Mouse (Mus musculus): ENCODE measurements around the gene Etfbkmt. TPM values are rescaled to one million over a fixed set of nuclear protein-coding genes. Genes with fewer than 3 reads are reported as not detected.

The Etfbkmt gene
- polyA plus RNA-seq, 1 experiment from 2014 or later, result 12.7 TPM

DNA sequence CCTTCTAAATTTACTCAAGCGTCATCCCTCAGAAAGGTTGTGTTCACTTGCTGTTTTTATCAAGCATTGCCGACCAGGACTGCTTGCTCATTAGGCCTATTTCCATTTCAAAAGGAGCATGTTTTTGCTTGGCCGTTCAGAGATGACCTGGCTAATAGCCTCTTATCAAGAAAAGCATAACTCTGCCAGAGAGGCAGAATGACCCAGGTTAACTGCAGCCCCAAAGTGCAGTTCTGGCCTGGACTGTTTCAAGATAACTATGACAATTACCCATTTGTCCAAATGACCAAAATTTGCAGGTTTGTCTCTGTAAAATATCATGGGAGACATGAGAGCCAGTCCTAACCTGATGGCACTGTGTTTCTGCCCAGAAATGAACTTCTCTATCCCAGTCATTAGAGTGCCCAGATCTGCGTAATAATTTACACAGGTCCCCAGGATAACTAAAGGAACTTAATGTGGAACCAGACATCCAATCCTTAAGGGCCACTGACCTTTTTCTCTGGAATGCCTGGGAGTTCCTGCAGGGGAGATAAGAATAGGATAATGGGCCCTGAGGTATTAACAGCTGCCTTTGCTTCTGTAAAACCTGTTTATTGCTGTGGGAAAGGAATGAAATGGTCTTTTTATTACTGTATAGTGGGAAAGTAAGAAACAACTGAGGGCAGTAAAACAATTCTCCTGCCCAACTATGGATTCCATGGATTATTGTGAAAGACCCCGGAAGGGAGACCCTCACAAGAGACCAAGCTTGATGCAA, 5.1 kb upstream of the Etfbkmt start:
- Histone ChIP-seq H3K9ac (no peak overlapping the region), H3K27me3 (no peaks in the 10 kb centered on the region), H3K4me2 (no peak overlapping the region), H3K27ac (peak overlapping the region; percentile 29; the same call in 1 of the 2 replicates), H3K4me1 (replicated peaks) (peaks cover 13% of the 10 kb centered on the region; the same call in 1 of the 2 replicates), H3K36me3 (no peaks in the 10 kb centered on the region), H3K9me3 (replicated peaks) (no peaks in the 10 kb centered on the region), H3K4me3 (no peak overlapping the region)
- ATAC-seq (replicated peaks; ENCODE audit: insufficient number of reproducible peaks, insufficient read depth, low FRiP score, low read depth), result no peak
- WGBS, result 20% methylated on average over 5 of the region's 5 CpGs

DNA sequence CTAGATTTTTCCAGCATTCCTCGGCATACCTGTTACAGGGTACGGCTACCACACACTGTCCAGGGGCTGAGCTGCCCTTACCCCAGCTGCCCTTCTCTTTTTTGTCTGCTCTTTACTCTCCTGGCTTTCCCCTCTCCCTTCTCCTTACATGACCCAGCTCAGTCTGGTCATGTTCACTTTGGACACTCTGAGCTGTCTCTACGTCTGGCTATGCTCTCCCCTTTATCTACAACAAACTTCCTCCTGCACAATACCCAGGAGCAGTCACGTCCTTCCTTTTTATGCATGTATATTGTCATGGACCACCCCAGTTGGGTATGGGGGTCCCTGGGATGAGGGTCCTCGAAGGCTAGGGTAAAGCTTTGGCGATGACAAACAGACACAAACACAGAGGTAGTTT, 4.0 kb upstream of the Etfbkmt start:
- H3K9me3 ChIP-seq (replicated peaks), result no peaks in the 10 kb centered on the region
- H3K4me1 ChIP-seq (replicated peaks), result peaks cover 13% of the 10 kb centered on the region; the same call in 1 of the 2 replicates
- no peaks in the 10 kb centered on the region for H3K36me3 ChIP-seq
- 52% methylated on average over 6 of the region's 6 CpGs for WGBS
- H3K9ac ChIP-seq, result no peak overlapping the region
- H3K4me2 ChIP-seq, result no peak overlapping the region
- no peak overlapping the region for H3K4me3 ChIP-seq
- ATAC-seq (replicated peaks; ENCODE audit: insufficient number of reproducible peaks, insufficient read depth, low FRiP score, low read depth), result no peak
- H3K27ac ChIP-seq, result no peak overlapping the region
- H3K27me3 ChIP-seq, result no peaks in the 10 kb centered on the region

DNA sequence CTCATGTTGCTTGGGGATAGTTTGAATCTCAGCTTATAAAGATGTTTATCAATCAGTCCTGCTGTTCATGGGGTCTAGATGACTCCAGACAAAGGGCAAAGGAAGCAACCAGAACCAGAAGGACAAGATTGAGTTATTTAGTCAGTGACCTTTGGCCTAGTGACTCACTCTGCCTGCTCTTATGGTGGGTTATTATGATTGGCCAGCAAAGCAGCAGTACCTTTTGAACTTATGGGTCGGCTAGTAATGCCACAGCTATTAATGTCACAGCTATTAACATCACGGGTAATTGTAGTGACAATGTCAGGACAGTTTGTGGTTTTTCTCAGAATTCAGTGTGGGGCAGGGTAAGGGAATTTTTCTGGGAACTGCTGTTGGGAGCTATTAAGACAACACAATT, 1.7 kb upstream of the Etfbkmt start:
- no peak overlapping the region for H3K4me3 ChIP-seq
- H3K9me3 ChIP-seq (replicated peaks), result no peaks in the 10 kb centered on the region
- H3K4me1 ChIP-seq (replicated peaks), result peaks cover 20% of the 10 kb centered on the region
- 66% methylated on average over 2 of the region's 2 CpGs for whole genome bisulfite sequencing
- ATAC-seq (replicated peaks; ENCODE audit: insufficient number of reproducible peaks, insufficient read depth, low FRiP score, low read depth), result no peak
- peaks cover 3% of the 10 kb centered on the region; the same call in 1 of the 2 replicates for H3K36me3 ChIP-seq
- no peaks in the 10 kb centered on the region for H3K27me3 ChIP-seq
- H3K9ac ChIP-seq, result no peak overlapping the region
- H3K4me2 ChIP-seq, result no peak overlapping the region
- no peak overlapping the region for H3K27ac ChIP-seq

- no peak overlapping the region for H3K4me3 ChIP-seq
- H3K36me3 ChIP-seq, result peaks cover 6% of the 10 kb centered on the region; the same call in 1 of the 2 replicates
- no peaks in the 10 kb centered on the region for H3K9me3 ChIP-seq (replicated peaks)
- no peak overlapping the region for H3K4me2 ChIP-seq
- H3K27ac ChIP-seq, result no peak overlapping the region
- no peak for ATAC-seq (replicated peaks; ENCODE audit: insufficient number of reproducible peaks, insufficient read depth, low FRiP score, low read depth)
- H3K4me1 ChIP-seq (replicated peaks), result peaks cover 17% of the 10 kb centered on the region
- no peaks in the 10 kb centered on the region for H3K27me3 ChIP-seq
- no peak overlapping the region for H3K9ac ChIP-seq
- 82% methylated on average over 3 of the region's 3 CpGs for WGBS
Observed at GRCm38 (mm10) chr6:149139011-149139410, 638 bp upstream of the Etfbkmt start.

GRCm38 (mm10) chr6:149141393-149142173, 1.9 kb downstream of the Etfbkmt start:
- H3K36me3 ChIP-seq, result peaks cover 12% of the 10 kb centered on the region
- peak overlapping the region; percentile 66 for H3K4me3 ChIP-seq
- no peaks in the 10 kb centered on the region for H3K9me3 ChIP-seq (replicated peaks)
- H3K9ac ChIP-seq, result peak overlapping the region; percentile 67
- peaks cover 7% of the 10 kb centered on the region; the same call in 1 of the 2 replicates for H3K4me1 ChIP-seq (replicated peaks)
- H3K27me3 ChIP-seq, result no peaks in the 10 kb centered on the region
- peak; percentile 91 for ATAC-seq (replicated peaks; ENCODE audit: insufficient number of reproducible peaks, insufficient read depth, low FRiP score, low read depth)
- WGBS, result 5% methylated on average over 36 of the region's 36 CpGs
- H3K27ac ChIP-seq, result peak overlapping the region; percentile 61
- peak overlapping the region; percentile 64 for H3K4me2 ChIP-seq

GRCm38 (mm10) chr6:149145143-149145542, 5.5 kb downstream of the Etfbkmt start:
- Histone ChIP-seq H3K27ac (no peak overlapping the region), H3K9ac (no peak overlapping the region), H3K4me3 (no peak overlapping the region), H3K4me1 (replicated peaks) (peaks cover 7% of the 10 kb centered on the region; the same call in 1 of the 2 replicates), H3K36me3 (peaks cover 12% of the 10 kb centered on the region), H3K4me2 (no peak overlapping the region), H3K9me3 (replicated peaks) (no peaks in the 10 kb centered on the region), H3K27me3 (no peaks in the 10 kb centered on the region)
- 100% methylated on average over 1 of the region's 1 CpGs for WGBS
- ATAC-seq (replicated peaks; ENCODE audit: insufficient number of reproducible peaks, insufficient read depth, low FRiP score, low read depth), result no peak

DNA sequence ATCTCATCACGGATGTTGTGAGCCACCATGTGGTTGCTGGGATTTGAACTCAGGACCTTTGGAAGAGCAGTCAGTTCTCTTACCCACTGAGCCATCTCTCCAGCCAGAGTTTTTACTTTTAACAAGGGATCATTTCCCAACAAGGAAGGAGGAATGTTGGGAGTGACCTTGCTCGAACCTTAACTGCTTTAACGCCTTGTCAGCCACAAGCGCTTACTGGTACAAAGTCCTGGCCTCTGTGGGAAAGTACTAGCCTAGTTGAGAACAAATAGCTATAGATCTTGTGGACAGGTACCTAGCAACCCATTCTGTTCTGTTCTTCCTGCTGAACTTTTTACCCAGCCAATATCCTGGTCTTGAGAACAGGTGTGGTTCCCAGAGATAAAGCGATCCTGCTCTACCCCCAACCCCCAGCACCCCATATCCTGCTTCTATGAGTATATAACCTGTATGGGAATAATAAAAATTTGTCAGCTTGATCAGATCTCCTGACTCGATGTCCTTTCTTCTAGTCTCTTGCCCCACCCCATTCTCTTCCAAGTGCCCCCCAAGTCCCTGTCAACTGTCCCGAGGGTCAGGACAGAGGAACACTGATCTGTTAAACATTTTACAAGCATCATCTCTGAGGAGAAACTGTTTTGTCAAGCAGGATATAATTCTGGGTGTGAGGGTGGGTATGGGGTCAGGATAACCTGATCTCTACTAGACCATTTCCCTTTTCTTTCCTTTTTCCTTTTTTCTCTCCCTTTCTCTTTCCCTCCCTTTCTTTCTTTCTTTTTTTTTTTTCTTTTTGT, 9.0 kb downstream of the Etfbkmt start:
- peaks cover 12% of the 10 kb centered on the region; the same call in 1 of the 2 replicates for H3K36me3 ChIP-seq
- no peak for ATAC-seq (replicated peaks; ENCODE audit: insufficient number of reproducible peaks, insufficient read depth, low FRiP score, low read depth)
- no peak overlapping the region for H3K27ac ChIP-seq
- no peaks in the 10 kb centered on the region for H3K9me3 ChIP-seq (replicated peaks)
- H3K9ac ChIP-seq, result no peak overlapping the region
- H3K4me3 ChIP-seq, result no peak overlapping the region
- WGBS, result 72% methylated on average over 7 of the region's 7 CpGs
- no peak overlapping the region for H3K4me2 ChIP-seq
- H3K4me1 ChIP-seq (replicated peaks), result no peaks in the 10 kb centered on the region; the same call in 1 of the 2 replicates
- H3K27me3 ChIP-seq, result no peaks in the 10 kb centered on the region

- Histone ChIP-seq H3K27ac (no peak overlapping the region), H3K9me3 (replicated peaks) (no peaks in the 10 kb centered on the region), H3K9ac (no peak overlapping the region), H3K4me3 (no peak overlapping the region), H3K27me3 (no peaks in the 10 kb centered on the region), H3K36me3 (peaks cover 10% of the 10 kb centered on the region), H3K4me2 (no peak overlapping the region), H3K4me1 (replicated peaks) (peaks cover 7% of the 10 kb centered on the region; the same call in 1 of the 2 replicates)
- ATAC-seq (replicated peaks; ENCODE audit: insufficient number of reproducible peaks, insufficient read depth, low FRiP score, low read depth), result no peak
- WGBS, result 87% methylated on average over 2 of the region's 2 CpGs
Observed at GRCm38 (mm10) chr6:149152119-149152518, 12.5 kb downstream of the Etfbkmt start.

DNA sequence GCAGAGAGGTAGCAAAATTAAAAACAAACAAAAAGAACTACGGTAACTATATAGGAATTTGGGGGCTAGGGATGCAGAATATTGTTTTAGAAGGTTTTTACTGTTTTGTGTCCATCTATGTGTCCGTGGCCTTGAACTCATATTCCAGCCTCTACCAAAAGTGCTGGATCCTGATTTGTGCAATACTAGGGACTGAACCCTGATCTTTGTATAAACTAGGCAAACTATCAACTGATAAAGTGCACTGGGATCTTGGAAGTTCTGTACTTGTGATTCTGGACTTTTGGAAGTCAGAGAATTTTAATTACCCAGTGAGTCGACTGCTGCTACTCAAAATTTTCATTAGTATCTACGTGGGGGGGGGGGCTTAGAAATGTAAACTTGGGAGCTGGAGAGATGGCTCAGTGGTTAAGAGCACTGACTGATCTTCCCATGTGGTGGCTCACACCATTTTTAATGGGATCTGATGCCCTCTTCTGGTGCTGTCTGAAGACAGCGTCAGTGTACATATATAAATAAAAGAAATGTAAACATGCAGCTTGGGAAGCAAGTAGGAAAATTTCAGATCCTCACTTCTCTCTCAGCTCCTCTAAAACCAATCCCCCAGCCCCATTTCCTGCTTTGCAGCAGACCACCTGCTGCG, 13.9 kb downstream of the Etfbkmt start:
- Histone ChIP-seq H3K4me1 (replicated peaks) (peaks cover 7% of the 10 kb centered on the region; the same call in 1 of the 2 replicates), H3K9me3 (replicated peaks) (no peaks in the 10 kb centered on the region), H3K27ac (no peak overlapping the region), H3K36me3 (peaks cover 10% of the 10 kb centered on the region), H3K4me3 (no peak overlapping the region), H3K27me3 (no peaks in the 10 kb centered on the region), H3K9ac (no peak overlapping the region), H3K4me2 (no peak overlapping the region)
- no peak for ATAC-seq (replicated peaks; ENCODE audit: insufficient number of reproducible peaks, insufficient read depth, low FRiP score, low read depth)
- 41% methylated on average over 6 of the region's 6 CpGs for WGBS

DNA sequence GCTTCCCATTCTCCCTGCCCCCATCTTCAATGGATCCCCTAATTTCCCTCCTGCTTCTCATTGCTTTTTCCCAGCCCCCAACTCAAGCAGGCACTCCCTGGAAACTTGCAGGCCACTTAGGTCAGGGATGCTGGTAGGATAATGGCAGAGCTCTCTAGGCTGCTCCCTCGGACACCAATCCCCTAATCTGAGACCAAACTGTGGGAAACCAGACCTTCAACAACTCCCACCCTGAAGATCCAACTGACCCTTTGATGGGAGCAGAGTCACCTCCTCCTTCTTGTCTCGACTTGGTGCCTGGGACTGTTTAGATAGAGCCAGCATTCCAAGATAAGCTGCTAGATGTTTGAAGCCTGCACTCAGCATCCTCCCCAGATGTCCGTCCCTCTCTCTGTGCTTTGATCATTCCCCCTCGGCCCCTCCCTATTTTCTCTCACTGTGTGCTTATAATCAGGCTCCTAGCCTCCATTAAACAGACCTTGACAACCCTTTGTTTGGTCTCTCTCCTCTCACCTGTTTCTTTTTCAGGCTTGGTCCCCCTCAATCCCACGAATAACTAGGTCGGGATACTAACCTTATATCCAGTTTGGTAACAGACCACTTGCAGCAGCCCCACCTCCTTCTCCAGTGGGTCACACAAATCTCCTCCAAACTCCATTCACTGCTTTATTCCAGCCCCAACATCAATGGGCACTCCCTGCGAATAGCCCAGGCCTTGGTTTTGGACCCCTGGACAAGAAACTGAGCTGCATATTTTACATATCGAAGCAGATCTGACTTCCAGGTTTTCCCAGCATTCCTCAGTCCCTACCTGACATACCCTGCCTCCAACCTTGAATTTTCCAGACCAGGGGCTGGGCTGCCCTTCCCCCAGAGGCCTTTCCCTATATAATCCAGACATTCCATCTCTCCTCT, 14.7 kb downstream of the Etfbkmt start:
- Histone ChIP-seq H3K4me1 (replicated peaks) (peaks cover 7% of the 10 kb centered on the region; the same call in 1 of the 2 replicates), H3K36me3 (peaks cover 10% of the 10 kb centered on the region), H3K4me3 (no peak overlapping the region), H3K9me3 (replicated peaks) (no peaks in the 10 kb centered on the region), H3K27ac (no peak overlapping the region), H3K27me3 (no peaks in the 10 kb centered on the region), H3K9ac (no peak overlapping the region), H3K4me2 (no peak overlapping the region)
- WGBS, result 19% methylated on average over 8 of the region's 8 CpGs
- no peak for ATAC-seq (replicated peaks; ENCODE audit: insufficient number of reproducible peaks, insufficient read depth, low FRiP score, low read depth)

Measured in heart, embryonic 15.5 days (tissue).